Mouse (Mus musculus) midbrain, embryonic 10.5 days (tissue): Measurements from ENCODE around the gene Gm4881. TPM values are rescaled to one million over a fixed set of nuclear protein-coding genes. Genes with fewer than 3 reads are reported as not detected.
A peak's percentile ranks its signal among the peaks of the same experiment; 100 is the strongest.

Experiments
- DNase-seq: peaks from one replicate; pipeline ENCODE4 v3.0.0-alpha.2; 2017; ENCODE audit warnings: low spot score
- H3K27ac ChIP-seq: fragments of 300-500 bp; sonication (generic); replicated peaks from 2 replicates; pipeline ENCODE4 v1.5.1; 2016; ENCODE audit warnings: mild to moderate bottlenecking
- H3K27me3 ChIP-seq: fragments of 300-500 bp; sonication (generic); 2 replicates; pipeline ENCODE4 v1.6.1; 2016; ENCODE audit warnings: low read depth, mild to moderate bottlenecking; ENCODE audit not compliant: poor library complexity, severe bottlenecking
- H3K36me3 ChIP-seq: fragments of 300-500 bp; sonication (generic); 2 replicates; pipeline ENCODE4 v1.6.1; 2016; ENCODE audit warnings: mild to moderate bottlenecking, moderate library complexity
- H3K4me1 ChIP-seq: fragments of 300-500 bp; sonication (generic); 2 replicates; pipeline ENCODE4 v1.6.1; 2016
- H3K4me3 ChIP-seq: fragments of 300-500 bp; sonication (generic); 2 replicates; pipeline ENCODE4 v1.5.1; 2016; ENCODE audit warnings: mild to moderate bottlenecking, moderate library complexity
- H3K9me3 ChIP-seq: fragments of 300-500 bp; sonication (generic); replicated peaks from 2 replicates; pipeline ENCODE4 v1.6.1; 2016; ENCODE audit warnings: mild to moderate bottlenecking
- WGBS: fragments of 180-500 bp; shearing (Covaris S2); methylation state at CpG from one replicate; pipeline ENCODE4 v1.1.7; 2016; 5-methylcytosine and 5-hydroxymethylcytosine counted together
- polyA plus RNA-seq: library from polyadenylated mRNA; unstranded; fragments of >200 nt; fragmentation: Nextera tagmentation; extraction: Ambion mirVana; gene quantifications from 2 replicates; pipeline ENCODE4 v1.2.1, GENCODE M21; 2016

The Gm4881 gene
- polyA plus RNA-seq: 0.63 and 0.81 TPM in 2 replicates

- peak within 1 kb of the TSS; percentile 57 for H3K4me3 ChIP-seq
- no peak for DNase-seq
- 1% methylated on average over 64 of the region's 72 CpGs for WGBS
- H3K9me3 ChIP-seq: no peaks in the 10 kb centered on the region
- no peaks in the 10 kb centered on the region for H3K36me3 ChIP-seq
- H3K4me1 ChIP-seq: peaks cover 47% of the 10 kb centered on the region
- H3K27ac ChIP-seq: peak within 1 kb of the TSS; percentile 63
- H3K27me3 ChIP-seq: peaks cover 100% of the 10 kb centered on the region
Observed at GRCm38 (mm10) chr7:24944257-24944950, at the start of gene Gm4881. Gene Gm4881, minus strand, starts transcription at chr7:24944494.

GRCm38 (mm10) chr7:24993081-24993480, 48.8 kb upstream of the Gm4881 start:
- Histone ChIP-seq H3K4me3 (no peak overlapping the region), H3K36me3 (peaks cover 20% of the 10 kb centered on the region)
- WGBS: 85% methylated on average over 6 of the region's 6 CpGs

GRCm38 (mm10) chr7:24990478-24990877, 46.2 kb upstream of the Gm4881 start:
- no peak for DNase-seq
- Histone ChIP-seq H3K9me3 (no peaks in the 10 kb centered on the region; the same call in 1 of the 2 replicates), H3K27me3 (no peaks in the 10 kb centered on the region), H3K4me1 (0 out of 2 replicates have a peak, but pooled peaks cover 7% of the 10 kb centered on the region), H3K36me3 (peaks cover 27% of the 10 kb centered on the region), H3K27ac (no peak overlapping the region), H3K4me3 (no peak overlapping the region)
- WGBS: 83% methylated on average over 8 of the region's 8 CpGs

More at GRCm38 (mm10) chr7:24993081-24993480, 48.8 kb upstream of the Gm4881 start:
- H3K4me1 ChIP-seq: 0 out of 2 replicates have a peak, but pooled peaks cover 7% of the 10 kb centered on the region
- H3K27ac ChIP-seq: no peak overlapping the region
- H3K27me3 ChIP-seq: no peaks in the 10 kb centered on the region
- no peak for DNase-seq
- no peaks in the 10 kb centered on the region for H3K9me3 ChIP-seq

GRCm38 (mm10) chr7:24987941-24988340, 43.6 kb upstream of the Gm4881 start:
- Histone ChIP-seq H3K36me3 (peaks cover 21% of the 10 kb centered on the region), H3K27me3 (no peaks in the 10 kb centered on the region), H3K4me3 (no peak overlapping the region), H3K4me1 (0 out of 2 replicates have a peak, but pooled peaks cover 7% of the 10 kb centered on the region), H3K9me3 (no peaks in the 10 kb centered on the region; the same call in 1 of the 2 replicates), H3K27ac (no peak overlapping the region)
- no peak for DNase-seq
- 86% methylated on average over 14 of the region's 14 CpGs for WGBS

- Histone ChIP-seq H3K9me3 (no peaks in the 10 kb centered on the region; the same call in 1 of the 2 replicates), H3K27me3 (no peaks in the 10 kb centered on the region), H3K4me1 (0 out of 2 replicates have a peak, but pooled peaks cover 6% of the 10 kb centered on the region), H3K36me3 (peaks cover 26% of the 10 kb centered on the region), H3K27ac (no peak overlapping the region), H3K4me3 (no peak overlapping the region)
- DNase-seq: no peak
- 73% methylated on average over 5 of the region's 5 CpGs for WGBS
Observed at GRCm38 (mm10) chr7:24985799-24986198, 41.5 kb upstream of the Gm4881 start.

GRCm38 (mm10) chr7:24984307-24984706, 40.0 kb upstream of the Gm4881 start:
- Histone ChIP-seq H3K4me3 (no peak overlapping the region), H3K36me3 (peaks cover 26% of the 10 kb centered on the region; the same call in 1 of the 2 replicates), H3K9me3 (no peaks in the 10 kb centered on the region; the same call in 1 of the 2 replicates), H3K4me1 (no peaks in the 10 kb centered on the region), H3K27ac (no peak overlapping the region), H3K27me3 (no peaks in the 10 kb centered on the region)
- 91% methylated on average over 2 of the region's 2 CpGs for WGBS
- no peak for DNase-seq

- WGBS: 95% methylated on average over 5 of the region's 5 CpGs
- Histone ChIP-seq H3K9me3 (no peaks in the 10 kb centered on the region; the same call in 1 of the 2 replicates), H3K36me3 (peaks cover 24% of the 10 kb centered on the region; the same call in 1 of the 2 replicates), H3K27ac (no peak overlapping the region), H3K4me1 (no peaks in the 10 kb centered on the region), H3K27me3 (no peaks in the 10 kb centered on the region), H3K4me3 (no peak overlapping the region)
- DNase-seq: no peak
Observed at GRCm38 (mm10) chr7:24983396-24983795, 39.1 kb upstream of the Gm4881 start.

GRCm38 (mm10) chr7:24980439-24980838, 36.1 kb upstream of the Gm4881 start:
- Histone ChIP-seq H3K36me3 (peaks cover 15% of the 10 kb centered on the region; the same call in 1 of the 2 replicates), H3K4me3 (no peak overlapping the region), H3K27ac (no peak overlapping the region), H3K9me3 (no peaks in the 10 kb centered on the region), H3K4me1 (no peaks in the 10 kb centered on the region), H3K27me3 (no peaks in the 10 kb centered on the region)
- no peak for DNase-seq
- 86% methylated on average over 7 of the region's 7 CpGs for WGBS

- 82% methylated on average over 7 of the region's 7 CpGs for WGBS
- Histone ChIP-seq H3K4me3 (no peak overlapping the region), H3K36me3 (peaks cover 15% of the 10 kb centered on the region; the same call in 1 of the 2 replicates), H3K4me1 (no peaks in the 10 kb centered on the region), H3K27me3 (no peaks in the 10 kb centered on the region), H3K9me3 (no peaks in the 10 kb centered on the region), H3K27ac (no peak overlapping the region)
- DNase-seq: no peak
Observed at GRCm38 (mm10) chr7:24978781-24979180, 34.5 kb upstream of the Gm4881 start.

GRCm38 (mm10) chr7:24974893-24975595, 30.8 kb upstream of the Gm4881 start:
- Histone ChIP-seq H3K27me3 (no peaks in the 10 kb centered on the region), H3K27ac (no peak overlapping the region), H3K36me3 (peaks cover 7% of the 10 kb centered on the region; the same call in 1 of the 2 replicates), H3K4me1 (peaks cover 18% of the 10 kb centered on the region), H3K4me3 (no peak overlapping the region), H3K9me3 (no peaks in the 10 kb centered on the region)
- DNase-seq: peak; percentile 45
- WGBS: 36% methylated on average over 9 of the region's 9 CpGs

- Histone ChIP-seq H3K9me3 (no peaks in the 10 kb centered on the region), H3K36me3 (0 out of 2 replicates have a peak, but pooled peaks cover under 1% of the 10 kb centered on the region), H3K4me3 (no peak overlapping the region), H3K4me1 (peaks cover 18% of the 10 kb centered on the region), H3K27me3 (no peaks in the 10 kb centered on the region), H3K27ac (no peak overlapping the region)
- 76% methylated on average over 5 of the region's 5 CpGs for WGBS
- DNase-seq: no peak
Observed at GRCm38 (mm10) chr7:24973902-24974301, 29.6 kb upstream of the Gm4881 start.

- WGBS: 84% methylated on average over 4 of the region's 4 CpGs
- no peaks in the 10 kb centered on the region for H3K9me3 ChIP-seq
- no peak overlapping the region for H3K27ac ChIP-seq
- DNase-seq: no peak
- no peaks in the 10 kb centered on the region for H3K27me3 ChIP-seq
- H3K36me3 ChIP-seq: no peaks in the 10 kb centered on the region
- peaks cover 18% of the 10 kb centered on the region for H3K4me1 ChIP-seq
- no peak overlapping the region for H3K4me3 ChIP-seq
Observed at GRCm38 (mm10) chr7:24973208-24973607, 28.9 kb upstream of the Gm4881 start.
